Mouse (Mus musculus): ENCODE data around the gene Zfp281.

GRCm38 (mm10) chr1:136594235-136594850, 30.4 kb upstream of the Zfp281 start:
- no peak for TF ChIP-seq CTCF (conservative IDR thresholded peaks at IDR 0.05; ENCODE audit: low read length)
- TF ChIP-seq NANOG (IDR thresholded peaks at IDR 0.05; ENCODE audit: borderline replicate concordance, low read length), result no peak
